Mouse (Mus musculus) liver (tissue): Measurements from ENCODE around the gene Mapre3.

Experiments
- DNase-seq: peaks from one replicate; pipeline ENCODE4 v3.0.0-alpha.2; 2020; ENCODE audit warnings: mixed read lengths

Gene Mapre3

GRCm38 (mm10) chr5:30814424-30815119 is at the start of gene Mapre3:
Gene Mapre3, plus strand, starts transcription at chr5:30814641.
- DNase-seq, result peak; percentile 84

GRCm38 (mm10) chr5:30765596-30766370 is 48.7 kb upstream of the Mapre3 start:
- no peak for DNase-seq

DNA sequence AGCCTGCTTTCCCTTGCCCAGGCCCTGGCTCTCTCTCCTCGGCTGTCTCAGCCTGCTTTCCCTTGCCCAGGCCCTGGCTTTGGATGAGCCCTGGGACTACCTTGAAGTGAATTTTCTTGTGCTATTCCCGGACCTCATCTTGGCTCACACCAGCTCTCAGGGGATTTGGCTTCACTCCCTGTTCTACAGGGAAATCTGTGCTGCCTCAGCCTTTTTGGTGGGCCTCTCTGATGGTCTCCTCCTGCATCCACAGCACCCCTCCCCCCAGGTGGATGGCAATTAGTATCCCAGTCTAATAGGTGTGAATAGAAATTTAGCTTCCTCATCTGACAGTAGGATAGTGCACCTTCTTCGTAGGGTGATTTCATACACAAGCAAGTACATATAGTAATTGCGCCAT is 46.4 kb upstream of the Mapre3 start:
- DNase-seq, result no peak

GRCm38 (mm10) chr5:30768598-30768997 is 45.8 kb upstream of the Mapre3 start:
- peak; percentile 54 for DNase-seq

DNA sequence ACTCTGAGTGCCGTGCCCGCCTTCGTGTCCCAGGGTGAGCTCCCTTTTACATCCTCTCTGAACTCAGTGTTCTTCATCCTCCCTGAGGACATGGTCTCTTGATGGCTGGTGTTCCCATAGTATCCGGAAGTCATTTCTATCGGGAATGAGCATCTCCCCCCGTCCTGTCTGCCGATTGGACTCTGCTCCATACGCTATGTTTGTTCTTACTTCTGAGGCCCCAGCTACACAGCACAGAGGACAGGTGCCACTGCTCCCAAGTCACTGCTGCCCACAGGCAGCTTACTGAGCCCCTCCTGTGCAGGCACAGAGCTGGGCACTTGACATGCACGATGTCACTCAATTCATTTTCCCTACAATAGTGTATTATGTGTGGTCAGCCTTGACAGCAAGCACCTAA is 45.4 kb upstream of the Mapre3 start:
- DNase-seq, result no peak

DNA sequence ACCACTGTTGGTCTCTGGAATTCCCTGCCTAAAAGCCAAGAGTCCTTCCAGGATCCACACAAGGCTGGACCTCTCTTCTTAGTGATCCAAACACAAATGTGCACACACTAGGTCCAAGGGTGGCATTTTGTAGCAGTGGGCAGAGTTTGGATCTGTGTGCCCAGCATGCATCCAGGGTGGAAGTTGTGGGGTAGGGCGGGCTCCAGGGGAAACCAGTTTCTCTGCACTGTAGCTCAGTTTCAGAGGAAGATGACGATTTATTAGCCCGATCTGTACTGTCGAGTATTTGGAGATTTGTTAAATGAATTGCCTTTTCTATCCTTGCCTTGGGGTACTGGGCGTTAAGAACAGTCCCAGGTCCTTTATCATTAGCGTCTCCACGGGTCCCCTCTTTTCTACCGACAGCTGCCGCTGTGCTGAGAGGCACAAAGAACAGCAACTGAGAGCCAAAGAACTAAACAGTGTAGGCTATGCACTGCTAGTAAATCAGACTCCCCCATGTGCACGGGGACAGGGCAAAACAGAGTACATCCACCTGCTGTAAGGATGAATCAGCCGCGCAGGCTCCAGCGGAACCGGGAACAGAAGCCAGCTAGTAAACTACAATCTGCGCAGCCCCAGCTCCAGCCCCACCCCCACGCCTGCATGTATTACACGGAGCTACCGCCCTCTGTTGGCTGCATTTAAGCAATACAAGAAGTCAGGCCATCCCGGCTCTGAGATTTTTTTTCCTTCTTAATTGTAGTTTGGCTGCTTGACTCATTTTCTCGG is 39.7 kb upstream of the Mapre3 start:
- DNase-seq, result peak; percentile 80

GRCm38 (mm10) chr5:30780699-30781098 is 33.7 kb upstream of the Mapre3 start:
- no peak for DNase-seq

GRCm38 (mm10) chr5:30781147-30781546 is 33.3 kb upstream of the Mapre3 start:
- DNase-seq, result no peak

DNA sequence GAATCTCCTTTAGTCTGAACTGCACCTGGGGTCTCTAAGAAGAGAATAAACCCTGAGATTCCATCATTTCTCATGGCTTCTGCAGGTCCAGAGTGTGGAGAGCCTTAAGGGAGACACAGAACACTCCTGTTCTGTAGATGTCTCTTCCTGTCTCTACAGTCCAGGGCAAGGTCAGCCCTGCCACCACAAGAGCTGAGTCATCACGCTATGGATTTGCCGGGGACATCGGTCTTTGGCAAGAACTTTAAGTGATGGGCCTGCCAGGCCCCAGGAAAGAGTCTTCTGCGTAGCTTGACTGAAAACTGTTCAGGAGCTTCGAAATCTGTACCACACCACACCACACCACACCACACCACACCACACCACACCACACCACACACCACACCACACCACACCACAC is 27.1 kb upstream of the Mapre3 start:
- DNase-seq, result no peak

DNA sequence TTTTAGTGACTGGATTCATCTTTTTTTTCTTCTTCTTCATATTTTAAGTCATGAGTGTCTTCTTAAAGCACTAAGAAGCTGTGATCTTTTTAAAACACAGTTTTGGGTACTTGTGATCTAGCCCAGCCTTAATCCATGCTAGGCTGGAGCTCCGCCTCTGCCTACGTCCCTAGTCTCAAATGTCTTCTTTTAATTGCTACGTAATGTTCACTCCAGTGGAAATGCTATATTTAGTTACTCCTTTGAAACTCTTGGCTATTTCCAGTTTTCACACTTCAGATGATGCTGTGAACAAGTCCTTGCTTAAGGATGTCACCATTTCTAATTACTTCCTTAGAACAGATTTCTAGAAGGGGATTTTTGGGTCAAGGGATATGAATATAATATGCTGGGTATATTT is 24.4 kb upstream of the Mapre3 start:
- DNase-seq, result no peak

DNA sequence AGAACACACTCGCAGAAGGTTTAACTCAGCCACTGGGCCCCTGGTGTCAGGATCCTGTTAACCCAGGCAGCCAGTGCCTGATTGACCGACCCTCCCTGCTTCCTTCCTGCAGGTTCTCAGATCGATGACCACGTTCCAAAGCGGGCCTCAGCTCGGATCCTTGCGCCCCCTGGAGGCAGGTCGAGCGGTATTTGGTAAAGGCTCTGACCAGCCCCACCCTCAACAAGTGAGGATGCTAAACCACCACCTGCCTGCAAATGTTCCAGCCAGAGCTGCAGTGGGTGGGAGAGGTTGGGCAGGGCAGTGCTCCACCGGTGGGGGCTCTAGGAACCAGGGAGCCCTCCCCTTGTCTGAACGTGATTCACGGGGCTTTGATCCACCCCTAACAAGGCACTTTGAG is 18.3 kb upstream of the Mapre3 start:
- peak; percentile 83 for DNase-seq

DNA sequence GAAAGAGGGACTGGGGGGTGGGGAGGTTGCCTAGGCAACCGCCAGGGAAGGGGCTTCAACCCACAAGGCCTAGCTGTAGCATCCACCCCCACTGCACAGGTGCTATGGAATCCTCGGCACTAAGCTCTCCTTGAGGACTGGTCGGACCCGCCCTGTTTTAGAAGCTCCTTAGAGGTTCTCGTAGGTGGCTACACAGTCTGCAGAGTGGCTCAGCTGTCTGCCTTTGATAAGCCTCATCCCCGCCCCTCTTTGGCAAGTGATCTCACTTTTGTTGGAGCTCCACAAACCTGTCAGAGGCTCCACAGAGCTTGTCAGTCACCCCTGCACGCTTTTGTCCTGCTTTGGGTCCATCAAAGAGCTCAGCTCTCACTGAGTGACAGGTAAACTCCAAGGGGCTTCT is 17.0 kb upstream of the Mapre3 start:
- peak; percentile 82 for DNase-seq

DNA sequence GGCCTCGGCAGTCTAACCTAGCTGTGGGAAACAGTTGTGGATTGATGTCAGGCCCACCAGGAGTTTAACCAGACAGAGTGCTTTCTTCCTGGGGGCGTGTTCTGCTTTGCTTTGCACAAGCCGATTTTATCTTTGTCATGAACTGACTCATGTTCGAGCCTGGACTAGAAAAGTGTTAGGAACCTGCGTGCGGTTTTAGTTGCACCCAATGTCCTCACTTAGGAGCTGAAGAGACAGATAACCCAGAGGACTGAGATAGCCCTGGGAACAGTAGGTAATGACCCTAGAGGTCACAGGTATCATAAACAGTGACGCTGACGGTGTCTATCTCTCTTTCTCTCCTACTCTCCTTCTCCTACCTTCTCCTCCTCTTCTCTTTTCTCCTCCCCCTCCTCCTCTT is 16.5 kb upstream of the Mapre3 start:
- no peak for DNase-seq

DNA sequence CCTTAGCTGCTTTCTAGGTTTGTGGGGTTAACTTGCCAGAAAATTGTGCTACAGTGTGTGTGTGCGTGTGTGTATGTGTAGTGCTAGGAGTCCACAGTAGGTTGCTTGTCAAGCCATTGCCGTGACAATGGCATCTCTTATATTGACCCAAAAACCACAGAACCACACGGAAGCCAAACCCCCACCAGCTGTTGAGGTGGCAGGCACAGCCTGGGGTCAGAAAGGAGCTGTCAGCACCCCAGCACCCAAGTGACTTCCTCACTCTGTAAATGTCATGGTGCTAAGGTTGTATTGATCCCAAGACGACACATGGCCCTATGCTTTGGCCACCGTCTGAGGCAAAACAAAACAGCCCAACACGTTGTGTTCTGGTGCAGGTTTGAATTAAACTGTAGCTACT is 15.5 kb upstream of the Mapre3 start:
- no peak for DNase-seq

DNA sequence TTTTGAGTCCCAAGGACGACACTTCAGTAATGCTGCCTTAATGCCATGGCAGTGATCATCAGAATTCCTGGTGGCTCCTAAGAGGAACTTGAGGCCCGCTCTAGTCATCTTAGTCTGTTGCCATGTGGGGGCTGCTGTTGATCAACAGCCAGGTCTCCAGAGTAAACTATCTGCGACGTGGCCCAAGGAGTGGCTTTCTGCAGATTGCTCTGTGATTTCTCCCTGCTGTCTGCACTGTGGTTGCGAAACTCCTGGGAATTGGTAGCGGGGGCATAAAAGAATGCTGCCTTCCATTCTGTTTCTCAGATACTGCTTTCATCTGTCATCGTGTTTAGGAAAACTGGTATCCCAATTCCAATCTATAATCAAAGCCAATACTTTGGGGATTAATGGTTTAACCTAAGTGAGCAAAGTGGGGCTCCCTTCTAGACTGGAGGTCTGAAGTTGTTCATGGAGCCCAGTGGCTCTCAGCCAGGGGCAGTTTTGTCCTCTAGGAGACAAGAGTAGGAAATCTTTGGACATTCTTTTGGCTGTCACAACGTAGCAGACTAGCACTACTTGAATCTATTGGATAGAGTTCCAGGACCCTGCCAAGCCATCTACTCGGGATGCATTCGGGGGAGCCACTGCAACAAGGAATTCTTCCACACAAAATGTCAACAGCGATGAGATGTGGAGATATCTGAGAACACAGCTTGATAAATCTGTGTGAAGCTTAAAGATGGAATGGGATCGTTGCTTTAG is 11.5 kb upstream of the Mapre3 start:
- DNase-seq, result no peak

DNA sequence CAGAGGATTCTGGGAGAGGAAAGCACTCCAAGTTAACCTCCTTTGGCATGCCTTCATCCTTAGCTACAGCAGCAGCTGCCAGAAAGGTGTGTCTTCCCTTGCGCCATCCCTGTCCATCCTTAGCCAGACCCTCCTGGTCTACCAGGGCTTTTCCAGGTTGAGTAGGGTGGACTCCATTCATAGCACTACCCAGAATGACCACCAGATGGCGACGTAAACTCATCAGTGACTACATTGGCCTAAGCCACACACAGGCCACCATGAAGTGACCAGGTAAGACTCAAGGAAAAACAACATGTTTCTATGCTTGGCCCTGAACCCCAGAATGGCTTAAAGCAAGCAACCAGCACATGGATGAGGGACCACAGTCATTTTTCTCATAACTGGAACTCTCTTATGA is 8.3 kb upstream of the Mapre3 start:
- peak; percentile 83 for DNase-seq

DNA sequence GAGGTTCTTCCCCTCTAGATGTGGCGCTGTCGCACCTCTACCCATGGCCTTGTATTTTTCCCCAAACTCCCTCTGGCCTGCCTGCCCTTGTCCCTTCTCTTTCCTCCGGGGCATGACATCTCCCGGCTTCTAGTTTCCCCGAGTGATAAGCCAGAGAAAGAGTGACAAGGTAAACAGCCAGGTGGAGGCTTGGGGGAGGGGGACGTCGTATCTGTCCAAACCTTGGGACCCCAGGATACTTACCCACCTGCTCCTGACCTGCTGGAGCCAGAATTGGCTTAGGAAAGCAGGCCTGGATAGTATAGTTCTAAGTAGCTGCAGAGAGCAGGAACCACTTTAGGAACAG is 652 bp downstream of the Mapre3 start:
- DNase-seq, result no peak

GRCm38 (mm10) chr5:30816261-30816791 is 1.9 kb downstream of the Mapre3 start:
- no peak for DNase-seq

- no peak for DNase-seq
Measured at GRCm38 (mm10) chr5:30818758-30819309, 4.4 kb downstream of the Mapre3 start.

DNA sequence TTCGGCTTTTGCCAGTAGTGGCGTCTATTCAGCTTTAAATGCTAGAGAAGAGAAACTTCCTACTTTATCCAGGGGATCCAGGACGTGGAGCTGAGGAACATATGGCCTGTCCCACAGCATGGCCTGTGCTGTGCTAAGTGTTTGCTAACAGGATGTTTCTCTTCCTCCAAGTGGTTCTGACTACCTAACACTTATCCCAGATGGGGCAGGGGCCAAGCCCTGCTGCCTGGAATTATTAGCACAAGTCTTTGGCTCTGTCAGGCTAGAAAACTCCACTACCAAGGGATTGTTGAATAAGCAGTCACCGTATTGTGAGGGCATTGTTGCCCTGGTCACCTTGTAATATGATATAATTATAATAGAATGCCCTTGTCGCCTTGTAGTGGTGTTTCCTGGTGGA is 8.2 kb downstream of the Mapre3 start:
- no peak for DNase-seq

DNA sequence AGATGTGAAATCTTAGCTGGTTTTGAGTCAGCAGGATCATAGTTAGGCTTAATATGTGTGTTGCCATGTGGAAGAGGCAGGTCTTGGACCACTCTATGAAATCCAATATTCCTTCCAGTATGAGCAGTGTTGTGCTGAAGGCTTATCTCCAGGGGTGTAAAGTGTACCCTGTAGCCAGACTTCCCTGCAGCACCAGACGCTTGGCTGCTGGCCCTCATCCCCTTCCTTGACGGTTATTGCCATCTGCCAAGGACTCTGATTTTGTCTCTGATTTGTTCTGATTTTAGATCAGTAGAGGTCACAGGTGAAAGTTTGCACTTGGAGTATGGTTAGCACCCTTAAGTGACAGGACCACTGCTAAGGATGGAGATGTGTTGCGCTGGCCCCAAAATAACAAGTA is 8.7 kb downstream of the Mapre3 start:
- DNase-seq, result no peak
